Mouse (Mus musculus) liver, embryonic 12.5 days (tissue): ENCODE results near the gene Zbtb20. TPM values are rescaled to one million over a fixed set of nuclear protein-coding genes. Genes with fewer than 3 reads are reported as not detected.
A peak's percentile ranks its signal among the peaks of the same experiment; 100 is the strongest.

Experiments
- ATAC-seq: fragments of 200-750 bp; cut with Nextera tagmentation; 2 replicates; pipeline ENCODE4 v1.8.0; 2017; ENCODE audit warnings: moderate number of reproducible peaks, mild to moderate bottlenecking, moderate library complexity
- H3K27ac ChIP-seq: fragments of 300-500 bp; sonication (generic); 2 replicates; pipeline ENCODE4 v1.5.1; 2016; ENCODE audit warnings: mild to moderate bottlenecking
- H3K27me3 ChIP-seq: fragments of 300-500 bp; sonication (generic); replicated peaks from 2 replicates; pipeline ENCODE4 v1.6.1; 2016; ENCODE audit warnings: mild to moderate bottlenecking, moderate library complexity
- H3K36me3 ChIP-seq: fragments of 300-500 bp; sonication (generic); 2 replicates; pipeline ENCODE4 v1.6.1; 2016; ENCODE audit warnings: mild to moderate bottlenecking, moderate library complexity
- H3K4me1 ChIP-seq: fragments of 300-500 bp; sonication (generic); 2 replicates; pipeline ENCODE4 v1.6.1; 2016
- H3K4me2 ChIP-seq: fragments of 300-500 bp; sonication (generic); 2 replicates; pipeline ENCODE4 v1.6.1; 2016; ENCODE audit warnings: mild to moderate bottlenecking, moderate library complexity
- H3K4me3 ChIP-seq: fragments of 300-500 bp; sonication (generic); 2 replicates; pipeline ENCODE4 v1.5.1; 2016; ENCODE audit warnings: mild to moderate bottlenecking, moderate library complexity
- H3K9ac ChIP-seq: fragments of 300-500 bp; sonication (generic); 2 replicates; pipeline ENCODE4 v1.6.1; 2016; ENCODE audit warnings: mild to moderate bottlenecking, moderate library complexity
- H3K9me3 ChIP-seq: fragments of 300-500 bp; sonication (generic); replicated peaks from 2 replicates; pipeline ENCODE4 v1.6.1; 2016; ENCODE audit warnings: mild to moderate bottlenecking, moderate library complexity
- WGBS: fragments of 180-500 bp; shearing (Covaris S2); methylation state at CpG from one replicate; pipeline ENCODE4 v1.1.7; 2016; ENCODE audit not compliant: insufficient replicate concordance; 5-methylcytosine and 5-hydroxymethylcytosine counted together
- microRNA counts: library from miRNA; unstranded; fragments of <30 nt; microRNA quantifications from one replicate; lab custom pipeline; 2017
- microRNA-seq: library from miRNA; unstranded; fragments of <30 nt; microRNA quantifications from one replicate; pipeline ENCODE4, GENCODE M21; 2017
- polyA plus RNA-seq: library from polyadenylated mRNA; unstranded; fragments of >200 nt; fragmentation: Nextera tagmentation; extraction: Ambion mirVana; gene quantifications from 2 replicates; pipeline ENCODE4 v1.2.1, GENCODE M21; 2016

The Zbtb20 gene
- polyA plus RNA-seq, 1 experiment from 2014 or later, result 3.8 TPM

- H3K27me3 ChIP-seq, result no peaks in the 10 kb centered on the region
- ATAC-seq, result peak; percentile 64; the same call in 1 of the 2 replicates
- no peak within 1 kb of the TSS for H3K4me2 ChIP-seq
- no peaks in the 10 kb centered on the region for H3K9me3 ChIP-seq
- 58% methylated on average over 7 of the region's 7 CpGs for WGBS
- no peaks in the 10 kb centered on the region for H3K4me1 ChIP-seq
- no peak within 1 kb of the TSS for H3K27ac ChIP-seq
- H3K36me3 ChIP-seq, result no peaks in the 10 kb centered on the region
- no peak within 1 kb of the TSS for H3K4me3 ChIP-seq
- H3K9ac ChIP-seq, result no peak within 1 kb of the TSS
Measured at GRCm38 (mm10) chr16:43663978-43664579, 788.4 kb downstream of the Zbtb20 start, which contains the start of gene Tigit. TSS of gene Tigit (minus strand) at chr16:43664146.

GRCm38 (mm10) chr16:43664861-43665260 is 789.2 kb downstream of the Zbtb20 start:
- Histone ChIP-seq H3K4me1 (no peaks in the 10 kb centered on the region), H3K27me3 (no peaks in the 10 kb centered on the region), H3K4me3 (no peak overlapping the region), H3K9me3 (no peaks in the 10 kb centered on the region), H3K36me3 (no peaks in the 10 kb centered on the region), H3K27ac (no peak overlapping the region), H3K4me2 (no peak overlapping the region), H3K9ac (no peak overlapping the region)
- no peak for ATAC-seq

- no peak overlapping the region for H3K9ac ChIP-seq
- no peak for ATAC-seq
- no peaks in the 10 kb centered on the region for H3K27me3 ChIP-seq
- no peaks in the 10 kb centered on the region for H3K36me3 ChIP-seq
- H3K27ac ChIP-seq, result no peak overlapping the region
- WGBS, result 72% methylated on average over 3 of the region's 3 CpGs
- H3K4me2 ChIP-seq, result no peak overlapping the region
- H3K4me1 ChIP-seq, result no peaks in the 10 kb centered on the region
- H3K4me3 ChIP-seq, result no peak overlapping the region
- H3K9me3 ChIP-seq, result no peaks in the 10 kb centered on the region
Measured at GRCm38 (mm10) chr16:43668294-43668693, 792.6 kb downstream of the Zbtb20 start.

GRCm38 (mm10) chr16:43671972-43672371 is 796.3 kb downstream of the Zbtb20 start:
- no peaks in the 10 kb centered on the region for H3K27me3 ChIP-seq

GRCm38 (mm10) chr16:43672697-43673096 is 797.0 kb downstream of the Zbtb20 start:
- no peak for ATAC-seq
- Histone ChIP-seq H3K36me3 (no peaks in the 10 kb centered on the region), H3K27me3 (no peaks in the 10 kb centered on the region), H3K27ac (no peak overlapping the region), H3K9me3 (no peaks in the 10 kb centered on the region), H3K4me1 (no peaks in the 10 kb centered on the region), H3K4me3 (no peak overlapping the region), H3K9ac (no peak overlapping the region), H3K4me2 (no peak overlapping the region)

More at GRCm38 (mm10) chr16:43671972-43672371, 796.3 kb downstream of the Zbtb20 start:
- ATAC-seq, result no peak
- Histone ChIP-seq H3K36me3 (no peaks in the 10 kb centered on the region), H3K9ac (no peak overlapping the region), H3K9me3 (no peaks in the 10 kb centered on the region), H3K4me3 (no peak overlapping the region), H3K27ac (no peak overlapping the region), H3K4me2 (no peak overlapping the region), H3K4me1 (no peaks in the 10 kb centered on the region)
- 76% methylated on average over 1 of the region's 1 CpGs for WGBS

GRCm38 (mm10) chr16:43674400-43674799 is 798.7 kb downstream of the Zbtb20 start:
- H3K36me3 ChIP-seq, result no peaks in the 10 kb centered on the region
- WGBS, result 55% methylated on average over 3 of the region's 3 CpGs
- ATAC-seq, result no peak

GRCm38 (mm10) chr16:43687968-43688367 is 812.3 kb downstream of the Zbtb20 start:
- H3K4me2 ChIP-seq, result no peak overlapping the region
- H3K9ac ChIP-seq, result no peak overlapping the region
- H3K4me3 ChIP-seq, result no peak overlapping the region
- H3K27ac ChIP-seq, result no peak overlapping the region
- H3K9me3 ChIP-seq, result no peaks in the 10 kb centered on the region
- ATAC-seq, result no peak
- H3K36me3 ChIP-seq, result no peaks in the 10 kb centered on the region
- 71% methylated on average over 2 of the region's 2 CpGs for WGBS
- no peaks in the 10 kb centered on the region for H3K4me1 ChIP-seq
- H3K27me3 ChIP-seq, result no peaks in the 10 kb centered on the region

More at GRCm38 (mm10) chr16:43674400-43674799, 798.7 kb downstream of the Zbtb20 start:
- no peaks in the 10 kb centered on the region for H3K4me1 ChIP-seq
- no peaks in the 10 kb centered on the region for H3K9me3 ChIP-seq
- no peak overlapping the region for H3K4me2 ChIP-seq
- H3K9ac ChIP-seq, result no peak overlapping the region
- H3K27me3 ChIP-seq, result no peaks in the 10 kb centered on the region
- H3K27ac ChIP-seq, result no peak overlapping the region
- H3K4me3 ChIP-seq, result no peak overlapping the region

- H3K9ac ChIP-seq, result no peak overlapping the region
- no peak overlapping the region for H3K4me3 ChIP-seq
- H3K9me3 ChIP-seq, result no peaks in the 10 kb centered on the region
- H3K27me3 ChIP-seq, result no peaks in the 10 kb centered on the region
- H3K27ac ChIP-seq, result no peak overlapping the region
- H3K36me3 ChIP-seq, result no peaks in the 10 kb centered on the region
- H3K4me1 ChIP-seq, result no peaks in the 10 kb centered on the region
- H3K4me2 ChIP-seq, result no peak overlapping the region
- no peak for ATAC-seq
- 70% methylated on average over 3 of the region's 3 CpGs for WGBS
Measured at GRCm38 (mm10) chr16:43690211-43690690, 814.6 kb downstream of the Zbtb20 start.

- Histone ChIP-seq H3K9ac (no peak overlapping the region), H3K4me1 (no peaks in the 10 kb centered on the region), H3K27ac (no peak overlapping the region), H3K36me3 (no peaks in the 10 kb centered on the region), H3K27me3 (no peaks in the 10 kb centered on the region), H3K4me3 (no peak overlapping the region), H3K4me2 (no peak overlapping the region), H3K9me3 (no peaks in the 10 kb centered on the region)
- ATAC-seq, result no peak
- 61% methylated on average over 2 of the region's 2 CpGs for WGBS
Measured at GRCm38 (mm10) chr16:43690912-43691311, 815.2 kb downstream of the Zbtb20 start.

- no peaks in the 10 kb centered on the region for H3K4me1 ChIP-seq
- 74% methylated on average over 5 of the region's 5 CpGs for WGBS
- no peak overlapping the region for H3K4me2 ChIP-seq
- H3K36me3 ChIP-seq, result no peaks in the 10 kb centered on the region
- no peaks in the 10 kb centered on the region for H3K9me3 ChIP-seq
- H3K27me3 ChIP-seq, result no peaks in the 10 kb centered on the region
- no peak overlapping the region for H3K4me3 ChIP-seq
- no peak for ATAC-seq
- no peak overlapping the region for H3K27ac ChIP-seq
- no peak overlapping the region for H3K9ac ChIP-seq
Measured at GRCm38 (mm10) chr16:43691741-43692140, 816.1 kb downstream of the Zbtb20 start.

MicroRNA genes within 50 kb of the gene (microRNA counts, 519-probe panel; counts per million panel counts)
- 582 counts per million, percentile 70 among the panel's probes with 10 or more counts for microRNA mmu-miR-568 (lab: Ali Mortazavi, UCI)

Small RNA genes within 50 kb of the gene (microRNA-seq; reads per million reads assigned to microRNA genes)
- not detected for gene Mir568
